Mouse (Mus musculus) hindbrain, embryonic 15.5 days (tissue): Measurements from ENCODE around the gene Tmem128. TPM values are rescaled to one million over a fixed set of nuclear protein-coding genes. Genes with fewer than 3 reads are reported as not detected.

ENCODE experiments used
- ATAC-seq: fragments of 200-750 bp; cut with Nextera tagmentation; 2 replicates; pipeline ENCODE4 v1.8.0; 2017; ENCODE audit warnings: low read depth, moderate number of reproducible peaks, moderate TSS enrichment; ENCODE audit not compliant: low FRiP score
- H3K27ac ChIP-seq: fragments of 300-500 bp; sonication (generic); replicated peaks from 2 replicates; pipeline ENCODE4 v1.5.1; 2015; ENCODE audit warnings: mild to moderate bottlenecking, inconsistent platforms
- H3K27me3 ChIP-seq: fragments of 300-500 bp; sonication (generic); 2 replicates; pipeline ENCODE4 v1.6.1; 2015; ENCODE audit warnings: control low read depth, inconsistent platforms
- H3K36me3 ChIP-seq: fragments of 300-500 bp; sonication (generic); 2 replicates; pipeline ENCODE4 v1.6.1; 2015; ENCODE audit warnings: control low read depth, inconsistent platforms
- H3K4me1 ChIP-seq: fragments of 300-500 bp; sonication (generic); replicated peaks from 2 replicates; pipeline ENCODE4 v1.6.1; 2015; ENCODE audit warnings: control low read depth, inconsistent platforms
- H3K4me2 ChIP-seq: fragments of 300-500 bp; sonication (generic); 2 replicates; pipeline ENCODE4 v1.6.1; 2015; ENCODE audit warnings: moderate library complexity, mild to moderate bottlenecking, inconsistent platforms
- H3K4me3 ChIP-seq: fragments of 300-500 bp; sonication (generic); 2 replicates; pipeline ENCODE4 v1.5.1; 2015; ENCODE audit warnings: mild to moderate bottlenecking, inconsistent platforms
- H3K9ac ChIP-seq: fragments of 300-500 bp; sonication (generic); 2 replicates; pipeline ENCODE4 v1.6.1; 2015; ENCODE audit warnings: inconsistent platforms
- H3K9me3 ChIP-seq: fragments of 300-500 bp; sonication (generic); 2 replicates; pipeline ENCODE4 v1.6.1; 2016; ENCODE audit warnings: control low read depth, inconsistent platforms
- WGBS: fragments of 180-500 bp; shearing (Covaris S2); methylation state at CpG from one replicate; pipeline ENCODE4 v1.1.7; 2015; 5-methylcytosine and 5-hydroxymethylcytosine counted together
- polyA plus RNA-seq: library from polyadenylated mRNA; unstranded; fragments of >200 nt; fragmentation: Nextera tagmentation; extraction: Ambion mirVana; gene quantifications from 2 replicates; pipeline ENCODE4 v1.2.1, GENCODE M21; 2015

The Tmem128 gene
- polyA plus RNA-seq, 1 experiment from 2014 or later = 84.6 TPM

GRCm38 (mm10) chr5:38256551-38256950 lies 3.4 kb upstream of the Tmem128 start:
- 95% methylated on average over 1 of the region's 1 CpGs for WGBS
- no peaks in the 10 kb centered on the region for H3K27me3 ChIP-seq
- no peaks in the 10 kb centered on the region for H3K9me3 ChIP-seq
- H3K9ac ChIP-seq = no peak overlapping the region
- no peak overlapping the region for H3K27ac ChIP-seq
- no peak for ATAC-seq
- no peaks in the 10 kb centered on the region for H3K36me3 ChIP-seq
- no peak overlapping the region for H3K4me2 ChIP-seq
- no peak overlapping the region for H3K4me3 ChIP-seq
- peaks cover 9% of the 10 kb centered on the region for H3K4me1 ChIP-seq

- Histone ChIP-seq H3K36me3 (peaks cover 10% of the 10 kb centered on the region), H3K9me3 (no peaks in the 10 kb centered on the region), H3K9ac (no peak overlapping the region), H3K27me3 (no peaks in the 10 kb centered on the region), H3K4me1 (peaks cover 9% of the 10 kb centered on the region), H3K4me2 (no peak overlapping the region), H3K27ac (no peak overlapping the region), H3K4me3 (no peak overlapping the region)
- ATAC-seq = no peak
- 82% methylated on average over 8 of the region's 8 CpGs for WGBS
Measured at GRCm38 (mm10) chr5:38258034-38258772, 1.8 kb upstream of the Tmem128 start.

- Histone ChIP-seq H3K9ac (no peak overlapping the region), H3K4me1 (peaks cover 9% of the 10 kb centered on the region), H3K4me3 (no peak overlapping the region), H3K27ac (no peak overlapping the region), H3K27me3 (no peaks in the 10 kb centered on the region), H3K4me2 (no peak overlapping the region), H3K9me3 (no peaks in the 10 kb centered on the region), H3K36me3 (peaks cover 15% of the 10 kb centered on the region)
- WGBS = 74% methylated on average over 5 of the region's 5 CpGs
- no peak for ATAC-seq
Measured at GRCm38 (mm10) chr5:38258773-38259146, 1.2 kb upstream of the Tmem128 start.

- H3K36me3 ChIP-seq = peaks cover 20% of the 10 kb centered on the region
- peak overlapping the region; percentile 80 for H3K4me3 ChIP-seq
- peak overlapping the region; percentile 71 for H3K4me2 ChIP-seq
- H3K27ac ChIP-seq = peak overlapping the region; percentile 85
- 45% methylated on average over 9 of the region's 9 CpGs for WGBS
- H3K27me3 ChIP-seq = no peaks in the 10 kb centered on the region
- peak overlapping the region; percentile 83 for H3K9ac ChIP-seq
- no peak; the same call in 1 of the 2 replicates for ATAC-seq
- peaks cover 9% of the 10 kb centered on the region for H3K4me1 ChIP-seq
- no peaks in the 10 kb centered on the region for H3K9me3 ChIP-seq
Measured at GRCm38 (mm10) chr5:38259455-38260106, 404 bp upstream of the Tmem128 start.

GRCm38 (mm10) chr5:38270942-38271341 lies 11.0 kb downstream of the Tmem128 start:
- Histone ChIP-seq H3K4me2 (no peak overlapping the region), H3K4me1 (no peaks in the 10 kb centered on the region), H3K27ac (no peak overlapping the region), H3K9me3 (no peaks in the 10 kb centered on the region), H3K27me3 (peaks cover 19% of the 10 kb centered on the region), H3K9ac (no peak overlapping the region), H3K4me3 (no peak overlapping the region), H3K36me3 (peaks cover 25% of the 10 kb centered on the region)
- ATAC-seq = no peak
- WGBS = 91% methylated on average over 3 of the region's 3 CpGs

- ATAC-seq = no peak
- H3K9me3 ChIP-seq = no peaks in the 10 kb centered on the region
- H3K4me2 ChIP-seq = no peak overlapping the region
- no peak overlapping the region for H3K27ac ChIP-seq
- WGBS = 93% methylated on average over 4 of the region's 4 CpGs
- H3K27me3 ChIP-seq = peaks cover 45% of the 10 kb centered on the region
- no peak overlapping the region for H3K4me3 ChIP-seq
- no peak overlapping the region for H3K9ac ChIP-seq
- peaks cover 20% of the 10 kb centered on the region for H3K4me1 ChIP-seq
- peaks cover 12% of the 10 kb centered on the region; the same call in 1 of the 2 replicates for H3K36me3 ChIP-seq
Measured at GRCm38 (mm10) chr5:38273831-38274230, 13.8 kb downstream of the Tmem128 start.

- peak within 1 kb of the TSS; percentile 33 for H3K4me3 ChIP-seq
- H3K27me3 ChIP-seq = peaks cover 58% of the 10 kb centered on the region
- no peak for ATAC-seq
- H3K4me2 ChIP-seq = peak within 1 kb of the TSS; percentile 57
- H3K9ac ChIP-seq = no peak within 1 kb of the TSS
- no peak within 1 kb of the TSS for H3K27ac ChIP-seq
- WGBS = 2% methylated on average over 4 of the region's 4 CpGs
- H3K36me3 ChIP-seq = 0 out of 2 replicates have a peak, but pooled peaks cover 5% of the 10 kb centered on the region
- H3K4me1 ChIP-seq = peaks cover 20% of the 10 kb centered on the region
- no peaks in the 10 kb centered on the region for H3K9me3 ChIP-seq
Measured at GRCm38 (mm10) chr5:38275771-38276170, 15.8 kb downstream of the Tmem128 start, which contains the start of gene Otop1. TSS of gene Otop1 (plus strand) at chr5:38275972.

GRCm38 (mm10) chr5:38276451-38276850 lies 16.5 kb downstream of the Tmem128 start:
- H3K9ac ChIP-seq = no peak overlapping the region
- peak overlapping the region; percentile 33 for H3K4me3 ChIP-seq
- 1% methylated on average over 19 of the region's 19 CpGs for WGBS
- 0 out of 2 replicates have a peak, but pooled peaks have one; percentile 20 for ATAC-seq
- H3K9me3 ChIP-seq = no peaks in the 10 kb centered on the region
- peak overlapping the region; percentile 57 for H3K4me2 ChIP-seq
- peaks cover 20% of the 10 kb centered on the region for H3K4me1 ChIP-seq
- H3K36me3 ChIP-seq = no peaks in the 10 kb centered on the region
- H3K27me3 ChIP-seq = peaks cover 58% of the 10 kb centered on the region
- no peak overlapping the region for H3K27ac ChIP-seq

- Histone ChIP-seq H3K9ac (0 out of 2 replicates have a peak overlapping the region, but pooled peaks have one; percentile 5), H3K4me3 (peak overlapping the region; percentile 33), H3K4me1 (peaks cover 20% of the 10 kb centered on the region), H3K4me2 (peak overlapping the region; percentile 57), H3K36me3 (no peaks in the 10 kb centered on the region), H3K27ac (no peak overlapping the region), H3K27me3 (peaks cover 58% of the 10 kb centered on the region), H3K9me3 (no peaks in the 10 kb centered on the region)
- WGBS = 1% methylated on average over 53 of the region's 65 CpGs
- peak; percentile 45; the same call in 1 of the 2 replicates for ATAC-seq
Measured at GRCm38 (mm10) chr5:38277098-38277866, 17.3 kb downstream of the Tmem128 start.

GRCm38 (mm10) chr5:38277936-38278600 lies 18.1 kb downstream of the Tmem128 start:
- Histone ChIP-seq H3K9me3 (no peaks in the 10 kb centered on the region), H3K4me2 (peak overlapping the region; percentile 57), H3K4me3 (peak overlapping the region; percentile 33), H3K4me1 (peaks cover 20% of the 10 kb centered on the region), H3K36me3 (no peaks in the 10 kb centered on the region), H3K27ac (no peak overlapping the region), H3K27me3 (peaks cover 58% of the 10 kb centered on the region), H3K9ac (no peak overlapping the region)
- 17% methylated on average over 12 of the region's 12 CpGs for WGBS
- ATAC-seq = 0 out of 2 replicates have a peak, but pooled peaks have one; percentile 16

- no peak overlapping the region for H3K4me3 ChIP-seq
- H3K36me3 ChIP-seq = no peaks in the 10 kb centered on the region
- 55% methylated on average over 1 of the region's 1 CpGs for WGBS
- H3K4me2 ChIP-seq = no peak overlapping the region
- H3K27ac ChIP-seq = no peak overlapping the region
- H3K27me3 ChIP-seq = peaks cover 47% of the 10 kb centered on the region
- H3K9ac ChIP-seq = no peak overlapping the region
- no peak for ATAC-seq
- H3K4me1 ChIP-seq = peaks cover 20% of the 10 kb centered on the region
- H3K9me3 ChIP-seq = no peaks in the 10 kb centered on the region
Measured at GRCm38 (mm10) chr5:38280075-38280474, 20.1 kb downstream of the Tmem128 start.
